Mouse (Mus musculus) spleen, adult 18-20 months (tissue): ENCODE data around the gene Hhipl2.
"Not testable (repeated sequence)": the region's sequence is repeated elsewhere in the genome, so short reads cannot be mapped to it uniquely, and the experiment has no call there.

Source experiments
- DNase-seq, 2 experiments: peaks; one replicate each; pipeline ENCODE4 v3.0.0; 2022; ENCODE audit warnings: mixed read lengths in 2 of 2

Gene Hhipl2

DNA sequence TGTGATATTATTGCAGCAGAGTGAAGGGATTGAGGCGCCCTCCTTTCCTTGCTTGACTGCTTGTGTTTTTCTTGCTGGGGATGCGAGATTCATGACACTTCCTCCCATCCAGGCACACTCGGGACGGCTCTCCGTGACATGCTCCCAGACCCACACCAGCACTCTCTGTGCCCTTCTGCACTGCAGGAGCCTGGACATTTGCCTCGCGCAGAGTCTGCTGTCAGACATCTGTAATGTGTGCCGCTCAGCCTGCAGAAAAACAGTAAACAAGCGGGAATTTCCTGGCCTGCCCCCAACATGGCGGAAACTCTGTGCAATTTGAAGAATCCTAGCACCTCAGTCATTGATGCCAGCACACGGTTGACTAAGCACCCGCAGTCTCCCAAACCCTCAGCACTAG, at the start of gene Hhipl2:
Gene Hhipl2, plus strand, starts transcription at position 343 of the 400 bp plus-strand sequence.
- DNase-seq: no peak

DNA sequence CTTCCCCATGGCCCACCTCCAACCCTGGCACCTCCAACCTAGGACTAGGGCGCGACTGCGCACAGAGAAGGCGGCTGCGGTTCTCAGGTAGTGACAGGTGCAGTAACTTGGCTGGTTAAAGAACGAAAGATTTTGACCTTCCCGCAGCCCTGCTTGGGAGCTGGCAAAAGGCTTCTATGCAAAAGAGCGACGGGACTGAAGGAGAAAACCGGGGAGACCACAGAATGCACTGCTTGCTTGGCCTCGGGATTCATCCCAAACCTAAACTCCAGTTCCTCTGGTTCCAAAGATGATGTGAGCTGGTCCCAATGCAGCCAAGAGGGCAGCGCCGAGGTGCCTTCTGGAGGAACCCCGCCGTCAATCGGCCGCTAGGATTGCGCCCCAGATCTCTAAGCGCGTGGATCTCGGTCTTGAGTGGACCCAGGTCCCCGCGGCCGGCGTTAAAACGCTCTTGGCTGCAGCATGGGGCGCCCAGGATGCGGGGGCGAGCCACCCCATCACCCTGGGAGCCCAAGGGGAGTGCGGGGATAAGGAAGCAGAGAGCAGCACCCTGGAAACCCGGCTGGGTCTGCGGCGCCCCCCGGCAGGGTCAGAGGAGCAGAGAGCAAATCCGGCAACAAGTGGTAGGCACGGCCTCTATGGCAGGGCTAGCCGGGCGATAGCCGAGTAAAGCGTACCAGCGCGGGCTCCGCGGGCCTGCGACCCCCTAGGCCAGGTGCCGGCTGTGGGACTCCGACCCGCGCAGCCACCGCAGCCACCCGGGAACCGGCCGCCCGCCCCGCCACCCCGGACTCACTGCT, 49.2 kb upstream of the Hhipl2 start:
- no peak for DNase-seq

DNA sequence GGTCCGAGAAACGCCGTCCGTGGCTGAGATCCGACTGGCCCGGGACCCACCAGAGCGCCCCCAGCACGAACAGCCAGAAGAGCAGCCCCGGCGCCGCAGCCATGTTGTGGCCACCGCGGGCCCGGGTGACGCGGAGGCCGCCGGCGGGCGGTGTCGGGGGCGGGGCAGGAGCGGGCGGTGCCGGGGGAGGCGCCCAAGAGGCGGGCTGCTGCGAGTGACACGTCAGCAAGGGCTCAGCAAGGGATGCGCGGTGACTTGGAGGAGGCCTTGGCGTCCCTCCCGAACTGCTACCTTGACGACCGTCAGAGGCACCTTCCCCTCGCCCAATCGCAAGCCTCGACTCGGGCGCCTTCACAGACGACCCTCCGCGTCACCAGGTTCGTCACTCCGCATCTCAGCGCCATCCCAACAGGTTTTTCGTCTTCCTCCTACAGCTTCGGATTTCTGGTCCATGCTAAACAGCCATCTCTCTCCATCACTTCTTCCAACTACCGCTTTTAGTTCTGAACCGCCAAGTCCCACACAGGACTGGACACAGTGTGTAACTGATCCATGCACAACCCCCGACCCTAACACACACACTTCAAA, 48.5 kb upstream of the Hhipl2 start, which contains the start of gene Mia3:
Gene Mia3, minus strand, starts transcription at position 127 of the 588 bp plus-strand sequence.
- peak; percentile 89 to 92 for DNase-seq

DNA sequence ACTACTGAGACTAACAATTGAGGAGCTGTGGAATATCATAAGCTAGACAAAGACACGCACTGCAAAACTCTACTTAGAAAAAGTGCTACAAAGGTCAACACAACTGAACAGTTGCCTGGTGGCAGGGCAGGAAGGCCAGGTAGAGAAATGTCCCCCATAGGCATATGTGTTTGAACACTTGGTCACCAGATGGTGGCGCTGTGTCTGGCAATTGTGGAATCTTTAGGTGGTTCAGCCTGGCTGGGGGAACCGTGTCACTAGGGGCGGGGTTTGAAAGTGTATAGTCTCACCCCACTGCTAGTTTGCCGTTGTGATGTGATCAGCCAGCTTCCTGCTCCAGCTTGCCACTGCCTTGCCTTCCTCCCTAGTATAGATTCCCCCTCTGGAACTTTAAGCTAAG, 43.3 kb upstream of the Hhipl2 start:
- no peak for DNase-seq

GRCm38 (mm10) chr1:183377045-183377444, 41.0 kb upstream of the Hhipl2 start:
- DNase-seq: no peak

- DNase-seq: no peak
Observed at GRCm38 (mm10) chr1:183378321-183378941, 39.6 kb upstream of the Hhipl2 start.

DNA sequence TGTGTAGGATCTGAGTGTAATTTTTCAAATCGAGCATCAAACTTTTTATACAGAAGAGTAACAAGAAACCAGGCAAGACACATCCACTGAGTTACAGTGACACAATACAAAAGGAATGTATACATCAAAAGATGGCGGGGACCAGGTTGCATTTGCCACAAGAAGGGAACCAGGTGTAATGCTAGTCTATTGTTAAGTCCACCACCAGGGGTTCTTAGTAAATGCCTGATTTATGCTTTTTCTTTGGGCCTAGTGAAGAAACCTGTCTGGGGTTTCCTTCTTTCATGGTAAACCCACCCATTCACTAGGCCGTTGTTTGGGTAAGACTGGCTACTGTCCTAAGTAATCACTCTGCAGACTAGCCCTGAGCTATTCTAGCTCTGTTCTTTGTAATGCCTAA, 38.6 kb upstream of the Hhipl2 start:
- not testable (repeated sequence) for DNase-seq

GRCm38 (mm10) chr1:183381816-183382215, 36.2 kb upstream of the Hhipl2 start:
- DNase-seq: no peak

DNA sequence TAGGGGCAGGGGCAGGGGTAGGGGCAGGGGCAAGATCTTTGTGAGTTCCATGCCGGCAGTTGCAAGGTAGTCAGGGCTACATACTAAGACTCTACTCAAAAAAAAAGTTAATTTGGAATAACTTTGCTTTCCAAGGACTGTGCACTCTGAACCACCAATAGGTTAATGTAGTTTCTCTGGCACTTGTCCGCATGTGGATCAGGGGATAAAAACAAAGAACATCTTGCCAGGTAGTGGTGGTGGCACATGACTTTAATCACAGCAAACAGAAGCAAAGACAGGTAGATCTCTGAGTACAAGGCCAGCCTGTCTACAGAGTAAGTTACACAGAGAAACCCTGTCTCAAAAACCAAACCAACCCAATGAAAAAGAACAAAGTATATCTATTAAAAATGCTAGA, 35.4 kb upstream of the Hhipl2 start:
- DNase-seq: no peak

GRCm38 (mm10) chr1:183387421-183387820, 30.6 kb upstream of the Hhipl2 start:
- DNase-seq: not testable (repeated sequence)

- DNase-seq: peak; percentile 86 to 87
Observed at GRCm38 (mm10) chr1:183388426-183389406, 29.3 kb upstream of the Hhipl2 start, which contains the start of gene Taf1a. Gene Taf1a (plus strand): TSS chr1:183388981.

DNA sequence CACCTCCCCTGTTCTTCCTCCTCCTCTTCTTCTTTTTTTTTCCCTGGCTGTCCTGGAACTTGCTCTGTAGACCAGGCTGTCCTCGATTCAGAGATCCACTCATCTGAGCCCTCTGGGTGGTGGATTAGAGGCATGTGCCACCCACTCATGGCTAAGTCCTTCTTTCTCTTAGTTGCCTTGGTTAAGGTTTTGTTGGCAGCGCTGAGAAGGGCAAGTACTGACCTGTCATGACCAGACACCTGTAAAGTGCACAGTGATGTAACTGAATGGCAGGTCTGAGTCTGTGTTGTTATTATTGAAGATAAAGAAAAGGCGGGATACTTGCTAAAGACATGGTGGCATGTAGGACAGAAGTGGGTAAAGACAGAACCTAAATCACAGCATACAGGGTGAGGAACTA, 14.6 kb upstream of the Hhipl2 start:
- no peak for DNase-seq

DNA sequence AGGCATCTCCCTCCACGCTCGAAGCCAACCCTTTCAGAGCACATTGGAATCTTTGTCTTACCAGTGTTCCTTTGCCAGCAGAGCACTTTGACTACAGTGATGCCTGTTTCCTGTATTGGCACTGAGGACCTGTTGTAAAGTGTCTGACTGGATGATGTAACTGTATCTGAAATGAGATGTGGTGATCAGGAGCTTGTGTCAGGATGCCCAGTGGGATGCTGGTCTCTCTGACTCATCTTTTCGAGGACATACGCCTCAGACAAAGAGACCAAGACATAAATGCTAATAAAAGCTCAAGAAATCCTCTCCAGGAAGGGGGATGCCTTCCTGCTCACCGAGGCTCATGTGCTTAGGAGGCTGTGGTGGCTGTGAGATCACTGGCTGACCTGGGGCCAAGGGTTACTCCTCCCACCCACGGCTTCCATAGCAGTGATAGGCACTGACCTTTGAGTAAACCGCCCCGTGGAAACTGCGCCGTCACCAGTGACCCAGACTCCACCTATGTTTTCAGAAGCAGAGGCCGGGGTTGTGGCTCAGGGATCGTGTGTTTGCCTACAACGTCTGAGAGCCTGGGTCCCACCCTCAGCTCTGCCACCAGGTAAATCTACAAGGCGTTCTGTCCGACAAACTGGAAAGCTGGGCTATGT, 3.8 kb upstream of the Hhipl2 start:
- no peak for DNase-seq

GRCm38 (mm10) chr1:183419741-183420140, 1.7 kb downstream of the Hhipl2 start:
- DNase-seq: no peak

DNA sequence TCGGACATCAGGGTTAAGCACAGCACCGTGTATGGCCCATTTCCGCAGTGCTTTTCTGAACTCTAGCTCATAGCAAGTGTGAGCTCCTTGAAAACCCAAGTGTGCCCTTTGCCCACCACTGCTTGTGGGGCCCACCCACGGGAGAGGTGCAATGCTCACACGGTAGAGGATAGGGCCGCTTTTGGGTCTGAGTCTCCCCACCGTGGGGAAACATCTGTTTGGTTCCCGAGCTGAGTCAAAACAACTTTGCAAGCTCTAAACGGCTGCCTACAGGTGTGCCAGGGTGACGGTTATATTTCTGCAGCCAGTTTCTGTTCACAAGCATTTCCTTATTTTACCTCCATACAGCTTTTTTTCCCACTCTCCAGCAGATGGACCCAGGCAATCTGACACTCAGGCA, 2.3 kb downstream of the Hhipl2 start:
- DNase-seq: no peak

- DNase-seq: no peak
Observed at GRCm38 (mm10) chr1:183424100-183424499, 6.1 kb downstream of the Hhipl2 start.

DNA sequence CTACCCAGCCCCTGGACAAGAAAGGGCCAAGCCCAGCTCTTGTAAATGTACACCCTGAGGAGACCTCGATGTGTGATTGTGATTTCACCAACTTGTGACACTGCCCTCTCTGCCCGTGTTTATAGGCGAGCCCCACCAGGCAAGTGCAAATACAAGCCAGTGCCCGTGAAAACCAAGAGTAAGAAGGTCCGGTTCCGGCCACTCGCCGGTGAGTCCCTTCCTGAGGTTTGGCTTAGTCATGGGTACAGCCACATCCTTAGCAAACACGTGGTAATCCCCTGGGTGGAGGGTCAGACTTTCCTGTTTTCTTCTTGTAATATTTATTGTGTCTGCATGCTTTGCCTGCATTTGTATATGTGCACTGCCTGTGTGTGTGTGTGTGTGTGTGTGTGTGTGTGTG, 16.9 kb downstream of the Hhipl2 start:
- DNase-seq: no peak

DNA sequence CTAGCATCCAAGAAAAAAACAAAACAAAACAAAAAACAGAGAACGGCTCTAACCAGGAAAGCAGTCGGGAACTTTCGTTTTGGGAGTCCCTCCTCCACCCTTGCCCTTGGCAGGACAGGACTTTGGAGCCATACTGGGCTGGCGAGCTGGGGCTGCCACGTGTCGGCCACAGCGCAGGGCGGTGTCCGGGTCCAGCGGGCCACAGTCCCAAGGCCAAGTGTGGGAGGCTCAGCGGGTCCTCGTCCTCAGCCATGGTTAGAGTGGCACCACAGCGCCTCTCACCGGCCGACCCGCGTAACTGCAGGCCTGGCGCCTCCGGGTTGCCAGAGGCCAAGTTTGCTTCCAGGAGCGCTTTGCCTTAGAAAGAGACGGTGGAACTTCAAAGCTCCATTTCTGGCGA, 21.0 kb downstream of the Hhipl2 start:
- DNase-seq: peak; percentile 21 to 45

- peak; percentile 22 to 61 for DNase-seq
Observed at GRCm38 (mm10) chr1:183442015-183442774, 24.2 kb downstream of the Hhipl2 start.

- no peak for DNase-seq
Observed at GRCm38 (mm10) chr1:183453066-183453465, 35.1 kb downstream of the Hhipl2 start.
